Mouse (Mus musculus): Measurements from ENCODE around the gene Gm28374. TPM values are rescaled to one million over a fixed set of nuclear protein-coding genes. Genes with fewer than 3 reads are reported as not detected.

The Gm28374 gene
- total RNA-seq, 2 experiments from 2014 or later = not detected

- no peak for DNase-seq
Measured at GRCm38 (mm10) chr19:6085417-6085879, 3.4 kb upstream of the Gm28374 start.

GRCm38 (mm10) chr19:6084478-6085248 is 2.6 kb upstream of the Gm28374 start, which contains the start of the genes Zfpl1 and Cdca5:
TSS of gene Zfpl1 (minus strand) at chr19:6084956.
TSS of gene Cdca5 (plus strand) at chr19:6084983.
- peak; percentile 92 for DNase-seq

DNA sequence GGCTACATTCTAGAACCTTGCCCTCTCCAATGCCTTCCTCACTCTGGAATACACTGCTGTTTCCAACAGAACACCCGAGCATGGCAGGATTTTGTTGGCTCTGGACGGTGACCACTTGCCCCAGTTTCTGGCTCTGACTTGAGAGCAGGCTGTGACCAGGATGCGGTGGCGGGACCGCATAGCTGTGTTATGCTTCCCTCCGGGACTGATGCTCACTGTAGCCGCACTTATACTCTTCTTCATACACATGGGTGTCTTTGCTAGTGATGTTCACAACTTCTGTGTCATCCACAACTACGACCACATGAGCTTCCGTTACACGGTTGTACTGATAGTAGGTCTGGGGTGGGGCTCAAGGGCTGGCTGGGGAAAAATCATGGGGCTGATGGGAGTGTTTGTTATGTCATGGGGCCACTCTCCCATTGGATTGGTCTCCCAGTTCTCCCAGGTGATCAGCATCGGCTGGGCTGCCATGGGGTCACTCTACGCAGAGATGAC is 2.0 kb downstream of the Gm28374 start, which contains the start of gene Tmem262:
Gene Tmem262, plus strand, starts transcription at position 51 of the 498 bp plus-strand sequence.
- no peak for DNase-seq

GRCm38 (mm10) chr19:6076564-6077393 is 5.3 kb downstream of the Gm28374 start, which contains the start of gene Vps51:
TSS of gene Vps51 (minus strand) at chr19:6077231.
- DNase-seq = peak; percentile 66

DNA sequence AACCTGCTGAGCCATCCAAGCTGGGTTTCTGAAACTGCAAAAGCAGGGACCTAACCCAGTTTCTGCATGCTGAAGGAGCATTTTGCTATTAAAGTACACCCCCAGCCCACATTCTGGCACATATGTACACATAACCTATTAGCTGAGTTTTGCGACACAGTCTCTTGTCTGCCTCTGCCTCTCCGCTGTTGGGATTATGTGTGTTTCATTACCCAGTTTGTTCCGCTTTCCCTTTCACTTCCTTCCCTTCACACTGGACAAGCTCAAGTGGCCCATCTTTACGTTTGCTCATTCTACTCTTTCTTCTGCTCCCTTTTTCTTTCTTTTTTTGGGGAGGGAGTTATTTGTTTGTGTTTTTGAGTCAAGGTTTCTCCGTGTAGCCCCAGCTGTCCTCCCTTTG is 8.2 kb downstream of the Gm28374 start:
- DNase-seq = no peak

- no peak for DNase-seq
Measured at GRCm38 (mm10) chr19:6071261-6071660, 10.8 kb downstream of the Gm28374 start.

- no peak for DNase-seq
Measured at GRCm38 (mm10) chr19:6070571-6071250, 11.3 kb downstream of the Gm28374 start.

- DNase-seq = no peak
Measured at GRCm38 (mm10) chr19:6069851-6070250, 12.2 kb downstream of the Gm28374 start.

DNA sequence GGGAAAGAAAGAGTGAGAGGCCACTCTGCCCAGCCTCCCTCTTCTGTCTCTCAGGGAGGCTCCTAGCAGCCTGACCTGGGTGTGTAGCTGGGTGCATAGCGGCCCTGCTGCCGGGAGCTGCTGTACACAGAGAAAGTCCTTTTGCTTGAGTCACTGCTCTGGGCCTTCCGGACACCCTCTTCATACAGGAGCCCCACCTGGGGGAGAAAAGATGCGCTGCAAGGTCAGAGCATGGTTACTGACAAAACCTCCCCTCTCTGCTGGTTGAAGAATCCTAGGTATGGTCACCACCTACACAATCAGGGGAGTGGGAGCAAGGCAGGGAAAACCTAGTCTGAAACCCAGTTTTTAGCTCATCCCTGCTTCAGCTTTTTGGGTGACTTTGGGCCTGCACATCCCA is 13.1 kb downstream of the Gm28374 start:
- no peak for DNase-seq

DNA sequence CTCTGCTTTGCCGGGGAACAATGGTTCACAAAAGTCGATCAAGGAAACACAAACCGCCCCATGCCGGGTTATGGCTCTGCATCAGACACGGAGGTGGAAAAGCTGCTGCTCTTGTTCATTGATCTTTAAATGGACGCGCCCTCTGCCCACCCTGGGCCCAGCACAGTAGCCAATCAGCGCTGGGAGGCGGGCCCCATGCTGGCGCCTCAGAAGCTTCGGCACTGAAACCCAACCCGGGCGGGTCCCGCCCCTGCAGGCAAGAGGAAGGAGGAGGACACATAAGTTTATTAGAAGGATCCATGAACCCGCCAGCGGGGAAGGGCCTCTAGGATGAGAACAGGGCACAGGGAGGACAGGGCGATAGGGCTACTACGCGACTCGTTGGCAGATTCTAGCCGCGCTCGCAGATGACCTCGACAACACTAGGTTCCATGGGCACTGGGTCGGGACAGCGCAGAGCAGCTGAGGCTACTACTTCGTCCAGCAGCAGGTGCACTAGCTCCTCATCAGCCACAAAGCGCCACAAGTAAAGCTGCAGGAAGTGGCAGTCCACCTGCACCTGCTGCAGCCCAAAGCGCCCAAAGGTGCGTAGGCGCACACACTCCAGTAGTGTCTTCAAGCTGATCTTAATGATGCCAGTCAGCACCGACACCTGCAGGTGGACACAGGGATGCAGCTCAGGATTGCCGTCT is 14.2 kb downstream of the Gm28374 start, which contains the start of gene Tm7sf2:
Gene Tm7sf2, minus strand, starts transcription at position 650 of the 692 bp plus-strand sequence.
- DNase-seq = peak; percentile 85

GRCm38 (mm10) chr19:6067011-6067723 is 14.9 kb downstream of the Gm28374 start:
- DNase-seq = peak; percentile 84

GRCm38 (mm10) chr19:6066571-6066970 is 15.5 kb downstream of the Gm28374 start:
- no peak for DNase-seq

DNA sequence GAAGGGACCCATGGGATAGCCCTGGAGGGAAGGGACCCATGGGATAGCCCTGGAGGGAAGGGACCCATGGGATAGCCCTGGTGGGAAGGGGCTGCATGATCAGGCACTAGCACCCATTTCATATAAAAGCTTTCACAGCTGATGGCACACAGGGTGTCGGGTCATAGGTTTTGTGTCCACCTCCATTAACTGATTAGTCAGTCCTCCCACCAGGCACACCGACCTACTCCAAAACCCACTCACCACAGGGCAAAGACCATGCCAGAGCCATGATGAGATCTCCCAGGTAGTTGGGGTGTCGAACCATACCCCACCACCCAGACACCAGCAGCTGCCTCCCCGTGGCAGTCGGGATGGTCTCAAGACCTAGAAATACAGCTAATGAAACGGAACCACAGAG is 19.0 kb downstream of the Gm28374 start:
- no peak for DNase-seq

DNA sequence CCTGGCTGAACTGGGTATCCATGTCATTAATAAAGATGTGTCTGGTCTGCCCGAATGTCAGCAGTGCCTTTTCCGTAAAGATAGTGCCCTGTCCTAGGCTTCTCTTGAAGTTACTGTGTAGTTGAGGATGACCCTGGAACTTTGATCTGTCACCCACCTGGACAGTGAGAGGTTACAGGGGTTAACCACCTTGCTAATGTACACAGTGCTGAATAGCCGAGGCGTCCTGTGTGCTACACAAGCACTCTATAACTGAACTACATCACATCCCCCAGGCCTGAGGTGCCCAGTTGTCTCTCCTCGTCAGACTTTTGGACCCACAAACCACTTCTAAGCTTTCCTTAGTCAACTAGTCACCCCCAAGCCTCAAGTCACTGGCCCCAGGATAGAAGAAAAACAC is 19.6 kb downstream of the Gm28374 start:
- no peak for DNase-seq

- DNase-seq = peak; percentile 29
Measured at GRCm38 (mm10) chr19:6061641-6062302, 20.3 kb downstream of the Gm28374 start.

DNA sequence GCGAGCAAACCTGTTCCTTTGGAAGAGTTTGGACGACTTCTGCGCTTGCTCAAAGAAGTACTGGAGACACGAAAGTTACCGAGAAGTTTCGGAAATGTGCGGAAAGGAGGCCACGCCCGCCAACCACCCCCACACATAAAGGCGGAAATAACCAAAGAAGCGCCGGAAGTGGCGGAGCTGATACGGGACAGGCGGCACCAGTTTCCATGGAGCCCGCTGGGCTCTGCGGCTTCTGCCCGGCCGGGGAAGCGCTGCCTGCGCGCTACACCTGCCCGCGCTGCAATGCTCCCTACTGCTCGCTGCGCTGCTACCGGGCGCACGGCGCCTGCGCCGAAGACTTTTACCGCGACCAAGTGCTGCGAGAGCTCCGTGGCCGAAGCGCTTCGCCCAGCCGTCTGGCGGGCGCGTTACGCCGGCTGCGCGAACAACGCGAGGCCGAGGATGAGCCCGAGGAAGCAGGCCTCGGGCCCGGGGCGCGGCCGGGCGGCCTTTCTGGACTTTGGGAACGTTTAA is 21.0 kb downstream of the Gm28374 start, which contains the start of gene Znhit2:
Gene Znhit2, plus strand, starts transcription at position 172 of the 513 bp plus-strand sequence.
- DNase-seq = peak; percentile 88

- DNase-seq = no peak
Measured at GRCm38 (mm10) chr19:6058966-6059365, 23.1 kb downstream of the Gm28374 start.

DNA sequence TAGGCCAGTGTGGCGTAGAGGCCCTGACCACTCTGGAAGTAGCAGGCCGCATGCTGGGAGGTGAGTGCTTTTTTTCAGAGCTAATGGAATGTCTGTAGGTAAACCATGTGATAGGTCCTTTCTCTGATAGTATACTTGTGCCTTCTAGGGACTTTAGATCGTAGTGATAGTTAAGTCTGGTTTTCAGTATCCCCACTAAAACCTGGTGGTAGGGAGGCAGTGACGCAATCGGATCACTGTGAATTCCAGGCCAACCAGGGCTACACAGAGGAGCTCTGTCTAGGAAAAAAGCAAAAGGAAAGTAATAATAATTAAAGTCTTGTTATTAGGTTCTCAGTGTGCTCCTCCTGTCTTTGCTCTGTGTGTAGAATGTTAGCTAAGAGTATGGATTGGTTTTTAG is 23.5 kb downstream of the Gm28374 start:
- no peak for DNase-seq

DNA sequence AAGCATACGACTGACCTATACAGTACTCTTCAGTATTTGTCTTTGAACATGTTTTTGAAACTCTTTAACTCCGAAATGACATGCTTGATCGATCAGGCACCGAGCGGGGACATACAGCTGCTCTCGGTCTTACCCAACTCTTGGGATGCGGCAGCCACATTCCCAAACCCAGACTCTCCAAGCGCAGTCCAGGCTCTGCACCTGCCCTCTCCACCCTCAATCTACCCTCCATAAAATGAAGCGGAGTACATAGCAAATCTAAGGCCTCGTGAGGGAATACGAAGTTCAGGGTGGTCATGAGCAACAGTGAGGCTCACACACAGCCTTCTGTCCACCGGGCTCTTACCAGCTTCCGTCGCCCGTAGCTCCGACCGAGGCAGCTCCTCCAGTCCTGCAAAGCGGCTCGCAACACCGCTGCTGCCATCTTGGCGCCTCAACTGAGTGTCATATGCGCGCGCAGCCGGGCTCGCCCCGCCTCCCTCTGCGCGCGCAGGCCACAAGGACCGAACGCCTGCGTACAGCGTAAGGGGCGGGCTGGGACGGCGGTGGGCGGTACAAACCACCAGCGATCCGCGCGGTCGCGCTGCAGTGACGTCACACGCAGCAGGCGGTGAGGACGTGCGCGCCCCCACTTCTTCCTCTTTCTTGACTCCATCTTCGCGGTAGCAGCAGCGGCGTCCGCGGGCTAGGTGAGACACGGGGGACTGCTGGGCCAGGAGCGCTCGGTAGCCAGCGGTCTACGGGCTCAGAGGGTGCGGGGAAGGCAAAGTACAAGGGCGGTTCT is 24.6 kb downstream of the Gm28374 start, which contains the start of the genes Mrpl49 and Fau:
Gene Mrpl49, minus strand, starts transcription at position 473 of the 784 bp plus-strand sequence.
Gene Fau, plus strand, starts transcription at position 532 of the 784 bp plus-strand sequence.
- DNase-seq = peak; percentile 99
